Mouse (Mus musculus) liver, embryonic 12.5 days (tissue): ENCODE results near the gene 4930556J24Rik. TPM values are rescaled to one million over a fixed set of nuclear protein-coding genes. Genes with fewer than 3 reads are reported as not detected.
"Not testable (repeated sequence)": the region's sequence is repeated elsewhere in the genome, so short reads cannot be mapped to it uniquely, and the experiment has no call there.

Source experiments
- ATAC-seq: fragments of 200-750 bp; cut with Nextera tagmentation; 2 replicates; pipeline ENCODE4 v1.8.0; 2017; ENCODE audit warnings: moderate number of reproducible peaks, mild to moderate bottlenecking, moderate library complexity
- H3K27ac ChIP-seq: fragments of 300-500 bp; sonication (generic); 2 replicates; pipeline ENCODE4 v1.5.1; 2016; ENCODE audit warnings: mild to moderate bottlenecking
- H3K27me3 ChIP-seq: fragments of 300-500 bp; sonication (generic); replicated peaks from 2 replicates; pipeline ENCODE4 v1.6.1; 2016; ENCODE audit warnings: mild to moderate bottlenecking, moderate library complexity
- H3K36me3 ChIP-seq: fragments of 300-500 bp; sonication (generic); 2 replicates; pipeline ENCODE4 v1.6.1; 2016; ENCODE audit warnings: mild to moderate bottlenecking, moderate library complexity
- H3K4me1 ChIP-seq: fragments of 300-500 bp; sonication (generic); 2 replicates; pipeline ENCODE4 v1.6.1; 2016
- H3K4me2 ChIP-seq: fragments of 300-500 bp; sonication (generic); 2 replicates; pipeline ENCODE4 v1.6.1; 2016; ENCODE audit warnings: mild to moderate bottlenecking, moderate library complexity
- H3K4me3 ChIP-seq: fragments of 300-500 bp; sonication (generic); 2 replicates; pipeline ENCODE4 v1.5.1; 2016; ENCODE audit warnings: mild to moderate bottlenecking, moderate library complexity
- H3K9ac ChIP-seq: fragments of 300-500 bp; sonication (generic); 2 replicates; pipeline ENCODE4 v1.6.1; 2016; ENCODE audit warnings: mild to moderate bottlenecking, moderate library complexity
- H3K9me3 ChIP-seq: fragments of 300-500 bp; sonication (generic); replicated peaks from 2 replicates; pipeline ENCODE4 v1.6.1; 2016; ENCODE audit warnings: mild to moderate bottlenecking, moderate library complexity
- WGBS: fragments of 180-500 bp; shearing (Covaris S2); methylation state at CpG from one replicate; pipeline ENCODE4 v1.1.7; 2016; ENCODE audit not compliant: insufficient replicate concordance; 5-methylcytosine and 5-hydroxymethylcytosine counted together
- polyA plus RNA-seq: library from polyadenylated mRNA; unstranded; fragments of >200 nt; fragmentation: Nextera tagmentation; extraction: Ambion mirVana; gene quantifications from 2 replicates; pipeline ENCODE4 v1.2.1, GENCODE M21; 2016

4930556J24Rik gene
- polyA plus RNA-seq, 1 experiment from 2014 or later, result 0.13 TPM

DNA sequence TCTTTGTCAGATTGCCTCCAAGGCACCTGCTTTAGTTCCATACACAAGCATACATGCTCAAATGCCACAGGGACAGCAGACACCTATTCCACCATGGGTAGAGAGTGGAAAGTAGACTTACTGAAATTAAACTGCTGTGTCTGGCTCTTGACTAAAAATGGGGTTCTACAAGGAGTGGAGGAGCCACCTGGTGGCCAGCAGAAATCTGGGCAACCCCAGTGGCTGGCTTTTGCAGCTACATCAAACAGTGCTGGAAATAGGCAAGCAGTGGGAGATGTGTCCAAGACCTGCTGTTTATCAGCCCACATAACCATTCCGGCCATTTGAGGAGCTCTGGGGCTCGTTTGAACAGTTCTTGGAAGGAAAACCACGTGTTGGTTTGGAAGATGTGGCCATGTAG lies 6.7 kb downstream of the 4930556J24Rik start:
- no peak overlapping the region for H3K4me2 ChIP-seq
- ATAC-seq, result no peak

DNA sequence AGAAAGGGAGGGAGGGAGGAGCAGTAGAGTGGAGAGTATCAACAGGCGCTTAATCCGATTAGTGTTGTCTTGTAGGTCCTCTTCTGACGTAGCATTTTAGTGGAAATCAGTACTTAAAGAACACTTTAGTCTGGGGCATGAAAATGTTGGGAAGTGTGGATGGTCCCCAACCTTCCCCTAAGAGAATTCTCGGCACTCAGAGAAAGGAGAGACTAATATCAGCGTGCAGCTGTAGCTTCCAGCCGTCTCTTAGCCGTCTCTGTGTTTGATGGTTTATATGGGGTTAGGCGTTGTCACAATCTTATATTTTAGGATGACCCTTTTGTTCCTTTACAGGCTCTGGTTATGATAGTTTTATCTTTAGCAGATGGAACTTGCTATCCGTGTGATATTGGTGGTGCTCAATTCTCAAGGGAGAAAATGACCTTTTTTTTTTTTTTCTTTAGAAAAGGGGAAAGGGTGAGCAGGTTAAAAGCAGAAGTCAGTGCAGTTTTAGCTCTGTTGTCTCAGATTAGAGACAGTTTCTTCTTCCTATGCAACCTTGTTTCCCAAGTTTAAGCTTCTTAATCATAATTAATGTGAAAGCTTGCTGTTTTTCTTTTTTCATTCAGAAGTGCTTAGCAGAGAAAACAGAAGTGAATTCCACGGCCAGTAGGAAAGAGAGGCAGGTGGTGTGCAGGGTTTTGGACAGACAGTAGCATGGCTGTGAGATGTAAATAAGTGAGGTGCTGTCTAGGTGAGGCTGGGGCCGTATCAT lies 12.0 kb downstream of the 4930556J24Rik start:
- peaks cover 33% of the 10 kb centered on the region for H3K36me3 ChIP-seq
- 8% methylated on average over 11 of the region's 11 CpGs for WGBS
- no peaks in the 10 kb centered on the region for H3K9me3 ChIP-seq
- peak overlapping the region; percentile 84 for H3K9ac ChIP-seq
- peaks cover 4% of the 10 kb centered on the region; the same call in 1 of the 2 replicates for H3K27me3 ChIP-seq
- peak overlapping the region; percentile 76 for H3K27ac ChIP-seq
- H3K4me1 ChIP-seq, result peaks cover 31% of the 10 kb centered on the region
- peak overlapping the region; percentile 84 for H3K4me2 ChIP-seq
- H3K4me3 ChIP-seq, result peak overlapping the region; percentile 84
- ATAC-seq, result peak; percentile 68

More for the DNA sequence above, 6.7 kb downstream of the 4930556J24Rik start:
- no peak overlapping the region for H3K27ac ChIP-seq
- H3K9ac ChIP-seq, result no peak overlapping the region
- H3K9me3 ChIP-seq, result no peaks in the 10 kb centered on the region
- H3K27me3 ChIP-seq, result no peaks in the 10 kb centered on the region
- no peak overlapping the region for H3K4me3 ChIP-seq
- H3K4me1 ChIP-seq, result peaks cover 17% of the 10 kb centered on the region
- H3K36me3 ChIP-seq, result peaks cover 86% of the 10 kb centered on the region
- WGBS, result 69% methylated on average over 3 of the region's 3 CpGs

GRCm38 (mm10) chr11:3963610-3964415 lies 12.8 kb downstream of the 4930556J24Rik start, which contains the start of gene Pes1:
Gene Pes1, plus strand, starts transcription at chr11:3963975.
- Histone ChIP-seq H3K9ac (peak within 1 kb of the TSS; percentile 84), H3K36me3 (peaks cover 26% of the 10 kb centered on the region), H3K27ac (peak within 1 kb of the TSS; percentile 76), H3K4me3 (peak within 1 kb of the TSS; percentile 84), H3K4me1 (peaks cover 31% of the 10 kb centered on the region), H3K27me3 (peaks cover 4% of the 10 kb centered on the region; the same call in 1 of the 2 replicates), H3K4me2 (peak within 1 kb of the TSS; percentile 84), H3K9me3 (no peaks in the 10 kb centered on the region)
- under 1% methylated on average over 31 of the region's 31 CpGs for WGBS
- ATAC-seq, result peak; percentile 90

DNA sequence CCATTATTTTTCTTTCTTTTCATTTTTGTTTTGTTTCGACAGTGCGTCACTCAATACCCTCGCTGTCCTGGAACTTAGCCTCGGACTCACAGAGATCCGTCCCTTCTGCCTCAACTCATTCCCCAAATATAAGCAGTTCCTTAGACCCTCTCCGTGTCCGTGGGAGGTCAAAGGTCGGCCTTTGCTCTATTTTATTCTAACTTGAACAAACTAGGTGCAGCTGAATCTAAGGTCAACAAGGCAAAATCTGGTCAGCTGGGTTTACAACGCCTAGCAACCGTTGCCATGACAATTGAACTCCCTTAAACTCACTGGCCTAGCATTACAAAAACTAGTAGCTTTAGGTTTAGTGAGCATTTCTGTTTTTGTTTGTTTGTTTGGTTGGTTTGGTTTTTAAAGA lies 13.4 kb downstream of the 4930556J24Rik start:
- ATAC-seq, result no peak
- H3K36me3 ChIP-seq, result peaks cover 19% of the 10 kb centered on the region
- 77% methylated on average over 10 of the region's 10 CpGs for WGBS
- no peaks in the 10 kb centered on the region for H3K9me3 ChIP-seq
- peak overlapping the region; percentile 76 for H3K27ac ChIP-seq
- H3K9ac ChIP-seq, result peak overlapping the region; percentile 84
- peak overlapping the region; percentile 84 for H3K4me3 ChIP-seq
- H3K27me3 ChIP-seq, result peaks cover 4% of the 10 kb centered on the region; the same call in 1 of the 2 replicates
- peak overlapping the region; percentile 84 for H3K4me2 ChIP-seq
- peaks cover 31% of the 10 kb centered on the region for H3K4me1 ChIP-seq

- H3K4me2 ChIP-seq, result no peak overlapping the region
- ATAC-seq, result no peak
- no peak overlapping the region for H3K4me3 ChIP-seq
- WGBS, result 58% methylated on average over 3 of the region's 3 CpGs
- no peak overlapping the region for H3K9ac ChIP-seq
- H3K27me3 ChIP-seq, result peaks cover 4% of the 10 kb centered on the region; the same call in 1 of the 2 replicates
- H3K27ac ChIP-seq, result no peak overlapping the region
- peaks cover 7% of the 10 kb centered on the region for H3K36me3 ChIP-seq
- H3K9me3 ChIP-seq, result no peaks in the 10 kb centered on the region
- H3K4me1 ChIP-seq, result peaks cover 31% of the 10 kb centered on the region
Measured at GRCm38 (mm10) chr11:3961761-3962160, 14.8 kb downstream of the 4930556J24Rik start.

DNA sequence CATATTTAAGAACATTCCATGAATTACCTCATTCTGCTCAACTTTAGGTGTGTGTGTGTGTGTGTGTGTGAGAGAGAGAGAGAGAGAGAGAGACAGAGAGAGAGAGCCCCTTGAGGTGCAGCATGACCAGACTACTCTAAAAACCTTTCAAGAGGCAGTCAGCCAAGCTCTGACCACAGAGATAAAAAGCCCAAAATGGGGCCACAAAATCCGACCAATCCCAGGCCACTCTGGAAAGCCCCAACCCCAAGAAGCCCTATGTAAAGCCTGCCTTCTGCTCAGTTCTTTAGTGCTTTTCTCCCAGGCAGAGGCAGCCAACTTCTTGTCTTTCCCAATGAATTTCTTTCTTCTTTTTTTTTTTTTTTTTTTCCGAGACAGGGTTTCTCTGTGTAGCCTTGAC lies 15.7 kb downstream of the 4930556J24Rik start:
- Histone ChIP-seq H3K4me2 (no peak overlapping the region), H3K27me3 (peaks cover 7% of the 10 kb centered on the region; the same call in 1 of the 2 replicates), H3K9me3 (no peaks in the 10 kb centered on the region), H3K4me1 (peaks cover 24% of the 10 kb centered on the region), H3K4me3 (no peak overlapping the region), H3K27ac (no peak overlapping the region), H3K36me3 (no peaks in the 10 kb centered on the region), H3K9ac (no peak overlapping the region)
- 37% methylated on average over 2 of the region's 2 CpGs for WGBS
- ATAC-seq, result no peak

- H3K9ac ChIP-seq, ATAC-seq, H3K36me3 ChIP-seq, H3K4me1 ChIP-seq, H3K4me3 ChIP-seq, H3K27ac ChIP-seq, H3K4me2 ChIP-seq, H3K27me3 ChIP-seq, H3K9me3 ChIP-seq: not testable (repeated sequence)
- WGBS, result 59% methylated on average over 4 of the region's 4 CpGs
Measured at GRCm38 (mm10) chr11:3955371-3955770, 21.2 kb downstream of the 4930556J24Rik start.

GRCm38 (mm10) chr11:3954876-3955275 lies 21.7 kb downstream of the 4930556J24Rik start:
- 69% methylated on average over 5 of the region's 5 CpGs for WGBS
- H3K9ac ChIP-seq, ATAC-seq, H3K27ac ChIP-seq, H3K27me3 ChIP-seq, H3K4me2 ChIP-seq, H3K4me1 ChIP-seq, H3K36me3 ChIP-seq, H3K4me3 ChIP-seq, H3K9me3 ChIP-seq: not testable (repeated sequence)

DNA sequence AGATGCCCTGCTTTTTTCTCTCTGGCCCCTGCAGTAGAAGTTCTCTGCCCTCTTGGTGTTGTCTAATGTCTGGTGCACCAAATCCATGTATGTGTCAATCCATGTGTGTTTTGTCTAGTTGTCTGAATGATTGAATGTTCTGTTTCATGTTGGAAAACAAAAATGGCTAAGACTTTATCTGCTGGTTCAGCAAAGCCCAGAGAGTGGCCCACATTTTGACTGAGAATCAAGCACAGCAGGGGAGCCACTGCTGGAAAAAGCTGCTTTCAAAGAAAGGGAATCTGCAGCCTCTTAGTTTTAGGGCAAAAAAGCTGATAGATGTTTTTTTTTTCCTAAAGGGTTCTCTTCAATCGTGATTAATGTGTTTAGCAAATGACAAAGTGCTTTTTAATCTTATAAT lies 30.2 kb downstream of the 4930556J24Rik start:
- H3K9ac ChIP-seq, result no peak overlapping the region
- no peak for ATAC-seq
- H3K27me3 ChIP-seq, result peaks cover 21% of the 10 kb centered on the region
- H3K27ac ChIP-seq, result no peak overlapping the region
- H3K4me3 ChIP-seq, result no peak overlapping the region
- WGBS, result 16% methylated on average over 1 of the region's 1 CpGs
- no peaks in the 10 kb centered on the region for H3K36me3 ChIP-seq
- no peak overlapping the region for H3K4me2 ChIP-seq
- no peaks in the 10 kb centered on the region for H3K9me3 ChIP-seq
- no peaks in the 10 kb centered on the region for H3K4me1 ChIP-seq

DNA sequence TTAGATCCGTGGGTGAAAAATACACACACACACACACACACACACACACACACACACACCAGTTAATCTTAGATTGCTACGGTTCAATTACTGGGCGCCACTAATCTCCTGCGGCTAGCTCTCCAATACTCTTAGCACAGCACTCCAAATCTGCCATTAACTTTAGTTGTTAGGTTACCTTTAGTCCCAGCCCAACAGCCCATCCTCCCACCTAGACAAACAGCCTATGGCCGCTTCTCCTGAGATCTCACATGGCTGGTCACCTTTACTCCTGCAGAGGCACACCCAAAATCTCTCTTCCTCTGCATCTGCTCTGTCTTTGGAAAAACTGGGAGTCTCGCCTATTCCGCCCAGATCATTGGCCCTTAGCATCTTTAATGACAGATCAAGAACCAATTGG lies 35.2 kb downstream of the 4930556J24Rik start:
- ATAC-seq, result no peak
- Histone ChIP-seq H3K9me3 (no peaks in the 10 kb centered on the region), H3K4me3 (no peak overlapping the region), H3K4me2 (no peak overlapping the region), H3K4me1 (no peaks in the 10 kb centered on the region), H3K36me3 (no peaks in the 10 kb centered on the region), H3K27ac (no peak overlapping the region), H3K27me3 (peaks cover 26% of the 10 kb centered on the region), H3K9ac (no peak overlapping the region)
- WGBS, result 72% methylated on average over 7 of the region's 7 CpGs

- H3K9ac ChIP-seq, result no peak overlapping the region
- H3K36me3 ChIP-seq, result no peaks in the 10 kb centered on the region
- ATAC-seq, result no peak
- no peaks in the 10 kb centered on the region for H3K9me3 ChIP-seq
- H3K4me2 ChIP-seq, result no peak overlapping the region
- 69% methylated on average over 13 of the region's 13 CpGs for WGBS
- H3K4me1 ChIP-seq, result peaks cover 5% of the 10 kb centered on the region; the same call in 1 of the 2 replicates
- H3K27ac ChIP-seq, result no peak overlapping the region
- no peak overlapping the region for H3K4me3 ChIP-seq
- H3K27me3 ChIP-seq, result peaks cover 6% of the 10 kb centered on the region; the same call in 1 of the 2 replicates
Measured at GRCm38 (mm10) chr11:3937321-3937874, 39.2 kb downstream of the 4930556J24Rik start.

- 80% methylated on average over 3 of the region's 3 CpGs for WGBS
- peaks cover 15% of the 10 kb centered on the region for H3K4me1 ChIP-seq
- H3K9ac ChIP-seq, result no peak overlapping the region
- no peak overlapping the region for H3K27ac ChIP-seq
- peaks cover 6% of the 10 kb centered on the region; the same call in 1 of the 2 replicates for H3K27me3 ChIP-seq
- no peak for ATAC-seq
- H3K4me3 ChIP-seq, result no peak overlapping the region
- H3K36me3 ChIP-seq, result no peaks in the 10 kb centered on the region
- H3K9me3 ChIP-seq, result no peaks in the 10 kb centered on the region
- H3K4me2 ChIP-seq, result no peak overlapping the region
Measured at GRCm38 (mm10) chr11:3936318-3936717, 40.3 kb downstream of the 4930556J24Rik start.
